Mouse (Mus musculus): Measurements from ENCODE around the gene Elp5.

The Elp5 gene

GRCm38 (mm10) chr11:70014880-70015558 is 32.7 kb upstream of the Elp5 start, which contains the start of gene Acadvl:
Gene Acadvl (minus strand): TSS chr11:70015411.
- peak; percentile 91 for DNase-seq

DNA sequence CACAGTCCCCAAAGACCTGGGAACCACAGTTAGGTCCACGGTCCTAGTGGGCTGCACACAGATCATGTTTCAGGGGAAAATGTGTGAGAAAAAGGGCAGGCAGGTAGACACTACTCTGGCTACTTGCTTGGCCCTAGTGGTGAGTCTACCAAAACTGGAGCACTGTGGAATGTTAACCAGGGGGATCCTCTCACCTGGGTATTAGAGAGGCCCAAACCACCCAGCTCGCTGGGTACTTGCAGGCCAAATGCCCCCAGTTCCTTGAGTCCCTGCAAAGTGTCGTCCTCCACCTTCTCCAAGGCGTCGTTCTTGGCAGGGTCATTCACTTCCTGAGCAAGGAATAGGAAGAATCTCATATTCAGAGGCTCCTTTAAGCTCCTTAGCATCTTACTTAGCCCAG is 31.7 kb upstream of the Elp5 start:
- DNase-seq, result no peak

DNA sequence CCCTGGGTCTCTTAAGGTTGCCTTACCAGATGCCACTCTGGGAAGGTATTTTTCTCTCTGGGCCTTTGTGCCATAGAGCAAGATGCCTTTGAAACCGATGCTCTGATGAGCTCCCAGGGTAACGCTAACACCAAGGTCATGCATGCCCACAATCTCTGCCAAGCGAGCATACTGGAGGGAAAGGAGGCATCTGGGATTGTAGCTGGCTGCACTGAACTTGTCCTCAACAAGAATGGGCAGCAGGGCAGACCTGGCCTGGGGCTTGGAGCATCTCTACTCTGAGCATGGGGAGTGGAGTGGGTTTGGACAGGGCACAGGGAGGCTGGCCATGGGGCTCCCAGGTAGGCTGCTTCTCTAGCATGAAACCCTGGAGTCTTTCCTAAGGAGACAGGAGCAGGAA is 31.1 kb upstream of the Elp5 start:
- no peak for DNase-seq

GRCm38 (mm10) chr11:70012931-70013330 is 30.6 kb upstream of the Elp5 start:
- DNase-seq, result no peak

DNA sequence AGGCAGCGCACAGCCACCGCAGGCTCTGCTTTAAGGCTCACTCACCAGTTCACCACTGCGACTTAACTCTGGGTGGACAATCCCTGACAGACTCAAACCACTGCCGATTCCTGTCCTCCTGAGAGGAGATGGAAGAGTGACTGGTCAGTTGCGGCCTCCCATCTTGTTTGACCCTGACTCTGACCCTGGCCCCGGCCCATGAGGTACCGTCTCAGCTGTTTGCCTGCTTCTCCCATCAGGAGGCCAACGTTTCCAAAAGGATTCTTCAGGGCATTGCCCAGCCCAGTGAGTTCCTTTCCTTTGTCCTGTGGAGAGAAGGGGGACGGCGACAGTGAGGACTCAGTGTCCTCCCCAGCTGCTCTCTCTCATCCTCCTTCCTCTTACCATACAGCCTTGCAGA is 28.6 kb upstream of the Elp5 start:
- DNase-seq, result no peak

DNA sequence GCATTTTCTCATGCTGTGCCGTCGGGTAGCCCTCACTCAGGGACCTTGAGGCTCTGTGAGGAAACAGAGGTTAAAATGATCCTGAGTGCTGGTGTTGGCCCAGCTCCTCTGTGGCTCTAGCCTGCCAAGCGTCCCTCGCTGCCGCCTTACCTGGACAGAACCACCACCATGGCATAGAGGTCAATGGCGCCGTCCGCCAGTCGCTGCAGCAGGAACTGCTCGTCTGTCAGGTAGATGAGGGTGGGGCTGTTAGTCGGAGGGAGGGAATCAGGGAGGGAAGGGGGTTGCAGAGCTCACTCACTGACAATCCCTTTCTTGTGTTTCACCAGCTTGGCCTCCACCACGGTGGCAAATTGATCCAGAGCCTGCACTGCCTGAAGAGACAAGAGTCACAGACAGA is 28.2 kb upstream of the Elp5 start:
- DNase-seq, result no peak

GRCm38 (mm10) chr11:70010033-70010432 is 27.7 kb upstream of the Elp5 start:
- DNase-seq, result no peak

DNA sequence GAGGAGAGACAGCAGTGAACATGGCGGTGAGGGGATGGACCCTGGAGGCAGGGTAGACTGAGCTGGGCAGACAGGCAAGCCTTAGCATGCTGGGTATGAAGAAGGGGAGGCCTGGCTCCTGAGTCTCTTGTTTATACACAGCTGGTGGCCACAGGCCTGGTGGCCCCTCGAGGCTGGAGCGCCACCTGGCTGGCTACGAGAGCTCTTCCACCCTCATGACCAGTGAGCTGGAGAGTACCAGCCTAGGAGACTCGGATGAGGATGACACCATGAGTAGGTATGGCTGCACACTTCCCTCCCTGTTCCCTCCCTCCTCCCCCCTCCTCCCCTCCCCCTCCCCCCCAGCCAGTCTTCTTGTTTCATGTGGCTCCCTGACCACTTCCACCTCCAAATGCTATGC is 23.2 kb upstream of the Elp5 start:
- DNase-seq, result no peak

- DNase-seq, result no peak
These were observed 20.2 kb upstream of the Elp5 start for GRCm38 (mm10) chr11:70002471-70002870.

DNA sequence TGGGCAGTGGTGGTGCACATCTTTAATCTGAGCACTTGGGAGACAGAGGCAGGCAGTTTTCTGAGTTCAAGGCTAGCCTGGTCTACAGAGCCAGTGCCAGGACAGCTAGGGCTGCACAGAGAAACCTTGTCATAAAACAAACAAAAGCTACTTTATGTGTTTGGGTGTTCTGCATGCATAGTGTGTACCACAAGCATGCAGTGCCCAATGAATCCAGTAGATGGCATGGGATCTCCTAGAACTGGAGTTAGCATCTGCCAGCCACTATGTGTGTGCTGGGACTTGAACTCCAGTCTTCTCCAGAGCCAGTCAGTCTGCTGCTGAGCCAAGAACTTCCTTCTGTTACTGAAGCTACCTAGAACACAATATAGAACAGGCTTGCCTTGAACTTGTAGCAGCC is 19.5 kb upstream of the Elp5 start:
- DNase-seq, result no peak

DNA sequence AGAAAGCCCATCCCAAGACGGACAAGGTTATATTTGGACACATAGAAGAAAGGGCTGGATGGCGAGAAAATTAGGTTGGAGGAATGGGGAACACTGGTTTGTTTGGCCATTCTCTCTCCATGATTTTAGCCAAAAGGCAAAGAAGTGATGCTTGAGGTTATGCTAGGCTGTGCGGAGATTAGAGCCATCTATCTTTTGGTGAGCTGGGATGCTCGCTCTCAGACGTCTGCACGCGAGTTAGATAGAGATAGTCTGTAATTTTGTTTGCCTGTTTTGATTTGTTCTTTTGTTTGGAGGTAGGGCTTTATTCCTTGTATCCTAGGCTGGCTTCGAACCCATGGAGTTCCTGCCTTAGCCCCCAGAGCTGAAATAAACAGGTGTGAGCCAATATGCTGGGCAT is 18.8 kb upstream of the Elp5 start:
- no peak for DNase-seq

DNA sequence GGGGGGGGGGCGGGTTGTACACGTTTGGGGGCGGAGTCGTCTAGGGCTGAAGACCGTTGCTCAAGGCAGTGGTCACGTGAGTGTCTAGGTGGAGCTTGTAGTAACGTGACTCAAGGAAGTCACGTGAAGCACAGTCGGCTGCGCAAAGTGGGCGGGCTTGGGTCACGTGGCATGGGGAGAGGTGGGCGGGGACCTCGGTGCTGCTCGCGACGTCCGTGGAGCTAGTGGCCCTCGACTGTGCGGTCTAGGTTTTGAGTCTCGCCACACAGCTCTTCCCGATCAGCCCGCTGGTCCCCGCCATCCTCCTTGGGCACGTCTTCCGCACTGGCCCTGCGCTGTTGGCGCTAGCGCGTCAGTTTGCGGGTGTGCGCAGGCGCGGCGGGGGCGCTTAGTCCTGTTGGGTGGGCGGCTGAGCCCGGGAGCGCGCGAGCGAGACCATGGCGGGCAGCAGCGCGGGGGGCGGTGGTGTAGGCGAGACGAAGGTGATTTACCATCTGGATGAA is 18.1 kb upstream of the Elp5 start, which contains the start of gene Dvl2:
Gene Dvl2, plus strand, starts transcription at position 200 of the 503 bp plus-strand sequence.
- peak; percentile 92 for DNase-seq

DNA sequence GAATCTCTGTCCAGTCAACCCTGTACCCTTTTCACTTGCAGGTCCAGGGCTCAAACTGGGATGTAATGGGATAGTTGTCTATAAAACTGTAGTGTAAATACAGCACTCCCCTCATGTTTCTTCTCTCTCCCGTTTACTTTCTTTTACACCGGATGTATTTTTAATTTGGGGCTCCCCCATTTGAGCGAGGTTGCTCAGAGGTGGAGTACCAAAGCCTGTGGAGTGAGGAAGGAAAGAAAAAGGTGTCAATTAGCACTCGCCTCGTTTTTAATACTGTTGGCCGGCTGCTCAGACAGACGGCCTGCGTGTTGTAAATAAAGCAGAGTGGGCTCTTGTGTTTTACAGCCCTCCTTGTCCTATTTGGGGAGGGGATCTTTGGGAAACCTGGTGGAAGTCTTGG is 17.3 kb upstream of the Elp5 start:
- no peak for DNase-seq

DNA sequence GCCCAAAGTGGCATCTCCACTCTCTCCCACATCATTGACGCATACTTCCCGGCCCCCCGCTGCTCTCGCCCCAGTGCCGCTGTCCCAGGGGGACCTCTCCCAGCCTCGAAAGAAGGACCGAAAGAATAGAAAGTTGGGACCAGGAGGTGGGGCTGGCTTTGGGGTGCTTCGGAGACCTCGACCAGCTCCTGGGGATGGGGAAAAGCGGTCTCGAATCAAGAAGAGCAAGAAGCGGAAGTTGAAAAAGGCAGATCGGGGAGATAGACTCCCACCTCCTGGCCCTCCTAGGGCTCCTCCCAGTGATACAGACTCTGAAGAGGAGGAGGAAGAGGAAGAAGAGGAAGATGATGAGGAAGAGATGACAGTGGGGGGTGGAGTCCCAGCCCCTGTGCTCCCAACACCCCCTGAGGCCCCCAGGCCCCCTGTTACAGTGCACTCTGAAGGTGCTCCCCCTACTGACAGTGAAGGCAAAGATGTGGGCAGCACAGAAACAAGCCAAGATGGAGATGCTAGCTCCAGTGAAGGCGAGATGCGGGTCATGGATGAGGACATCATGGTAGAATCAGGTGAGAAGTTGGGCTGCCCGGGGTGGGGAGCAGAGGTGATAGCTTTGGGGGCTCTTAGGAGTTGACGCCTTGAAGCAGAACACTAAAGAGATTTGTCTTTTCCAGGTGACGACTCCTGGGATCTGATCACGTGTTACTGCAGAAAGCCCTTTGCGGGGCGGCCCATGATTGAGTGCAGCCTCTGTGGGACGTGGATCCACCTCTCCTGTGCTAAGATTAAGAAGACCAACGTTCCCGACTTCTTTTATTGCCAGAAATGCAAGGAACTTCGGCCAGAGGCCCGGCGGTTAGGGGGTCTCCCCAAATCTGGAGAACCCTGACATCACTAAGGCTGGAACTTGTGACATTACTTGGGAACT is 16.5 kb upstream of the Elp5 start:
- DNase-seq, result no peak

- DNase-seq, result peak; percentile 73
These were observed 14.8 kb upstream of the Elp5 start for GRCm38 (mm10) chr11:69997070-69997509.

DNA sequence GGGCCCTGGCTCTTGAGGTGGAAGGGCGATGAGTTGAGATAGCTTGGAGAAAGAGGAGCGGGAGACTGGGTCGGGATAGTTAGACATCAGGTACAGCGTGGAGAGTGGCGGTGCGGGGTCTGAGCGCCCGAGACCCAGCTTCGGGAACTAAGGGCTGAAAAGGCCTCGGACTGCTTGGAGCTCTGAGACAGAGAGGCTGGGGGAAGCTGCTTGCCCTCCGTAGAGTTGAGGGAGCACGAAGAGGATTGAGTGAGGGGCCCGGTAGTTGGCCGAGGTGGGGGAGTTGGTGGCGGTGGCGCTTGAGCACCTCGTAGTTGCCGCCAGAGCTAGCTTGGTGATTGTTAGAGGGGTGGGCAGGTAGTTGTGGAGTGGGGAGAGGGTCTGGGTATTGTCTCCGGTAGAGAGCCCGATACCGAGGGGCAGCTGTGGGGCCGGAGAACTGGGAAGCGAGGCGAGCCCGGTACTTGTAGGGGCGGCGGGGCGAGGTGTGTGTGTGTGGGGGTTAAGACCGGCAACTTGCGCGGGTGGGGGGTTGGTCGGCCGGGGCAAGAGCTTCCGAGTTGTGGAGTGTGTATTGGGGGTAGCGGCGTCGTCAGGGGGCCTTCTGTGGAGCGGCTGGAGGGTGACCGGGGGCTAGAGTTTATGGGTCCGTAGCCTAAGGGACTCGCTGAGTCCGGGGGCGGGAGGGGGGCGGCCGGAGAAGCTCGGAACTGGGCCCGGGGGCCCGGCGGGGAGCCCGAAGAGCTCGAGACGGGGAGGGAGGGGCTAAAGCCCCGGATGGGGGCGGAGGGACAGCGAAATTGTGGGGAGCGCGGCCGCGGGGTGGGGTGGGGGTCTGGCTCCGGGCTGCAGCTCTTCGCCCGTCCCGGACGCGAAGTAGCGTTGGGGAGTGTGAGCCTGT is 14.1 kb upstream of the Elp5 start:
- DNase-seq, result peak; percentile 40

- DNase-seq, result peak; percentile 99
These were observed 13.2 kb upstream of the Elp5 start, which contains the start of gene Phf23 for GRCm38 (mm10) chr11:69995391-69995960. Gene Phf23 (plus strand): TSS chr11:69995777.

DNA sequence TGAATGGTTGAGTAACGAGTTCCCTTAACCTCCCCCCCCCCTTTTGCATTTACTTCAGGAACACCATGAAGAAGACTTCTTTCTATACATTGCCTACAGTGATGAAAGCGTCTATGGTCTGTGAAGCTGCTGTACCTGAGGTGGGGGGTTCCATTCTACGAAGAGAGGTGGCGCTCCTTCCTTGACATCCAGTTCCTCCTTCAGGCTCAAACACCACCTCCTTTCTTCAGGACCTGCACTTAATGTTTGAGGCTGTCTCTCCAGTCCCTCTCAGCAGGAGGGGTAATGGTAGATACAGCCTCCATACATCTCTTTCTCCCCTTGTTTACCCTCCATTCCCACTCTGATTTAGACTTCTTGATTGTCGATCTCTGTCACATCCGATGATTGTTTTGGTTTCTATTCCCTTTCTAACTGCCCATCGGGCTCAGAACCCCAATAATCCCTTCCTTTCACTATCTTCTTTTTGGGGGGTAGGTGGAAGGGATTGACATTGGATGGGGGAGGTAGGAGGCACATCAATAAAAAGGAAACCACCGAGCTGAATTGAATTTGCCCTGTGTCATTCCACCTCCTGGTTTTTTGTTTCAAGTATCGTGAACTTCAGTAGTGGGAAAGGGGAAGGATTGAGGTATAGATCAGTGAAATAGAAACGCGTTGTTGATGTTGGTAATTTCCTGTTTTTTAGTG is 12.2 kb upstream of the Elp5 start:
- no peak for DNase-seq

- DNase-seq, result no peak
These were observed 10.6 kb upstream of the Elp5 start for GRCm38 (mm10) chr11:69992932-69993331.

- no peak for DNase-seq
These were observed 10.1 kb upstream of the Elp5 start for GRCm38 (mm10) chr11:69992396-69992795.

- DNase-seq, result no peak
These were observed 9.4 kb upstream of the Elp5 start for GRCm38 (mm10) chr11:69991711-69992110.
